Mouse (Mus musculus): ENCODE measurements around the gene Kremen1.

- no peak for TF ChIP-seq POLR2A (IDR thresholded peaks at IDR 0.05; ENCODE audit: low read depth, low read length)
- TF ChIP-seq CTCF (IDR thresholded peaks at IDR 0.05; ENCODE audit: extremely low read depth, insufficient read depth, insufficient read length, insufficient replicate concordance): no peak
Observed at GRCm38 (mm10) chr11:5254016-5254415, 7.3 kb downstream of the Kremen1 start.

Measured in spleen, adult 2 months (tissue).